Mouse (Mus musculus) cortical plate, adult 2 months (tissue): ENCODE measurements around the gene Fam19a5. TPM values are rescaled to one million over a fixed set of nuclear protein-coding genes. Genes with fewer than 3 reads are reported as not detected.

ENCODE experiments used
- H3K27ac ChIP-seq: fragments of 200-500 bp; 2 replicates; pipeline ENCODE4 v1.5.1; 2012; ENCODE audit warnings: low read length, control low read depth, inconsistent platforms; ENCODE audit not compliant: insufficient read depth
- H3K4me1 ChIP-seq: fragments of 200-500 bp; 2 replicates; pipeline ENCODE4 v1.6.1; 2011; ENCODE audit warnings: low read length; ENCODE audit not compliant: control insufficient read depth, insufficient read depth
- H3K4me3 ChIP-seq: fragments of 200-500 bp; 2 replicates; pipeline ENCODE4 v1.5.1; 2011; ENCODE audit warnings: mild to moderate bottlenecking, low read length, control low read depth; ENCODE audit not compliant: insufficient read depth
- CTCF ChIP-seq: fragments of 200-500 bp; IDR thresholded peaks from 2 replicates; pipeline ENCODE4 v1.5.1; 2011; ENCODE audit warnings: mild to moderate bottlenecking, control low read depth, low read length; ENCODE audit not compliant: insufficient read depth; ENCODE audit errors: extremely low read depth
- POLR2A ChIP-seq: fragments of 200-500 bp; IDR thresholded peaks from 2 replicates; pipeline ENCODE4 v1.6.1; 2011; ENCODE audit warnings: mild to moderate bottlenecking, low read length, control low read depth; ENCODE audit not compliant: insufficient read depth; ENCODE audit errors: extremely low read depth
- polyA plus RNA-seq: library from polyadenylated mRNA; depleted of rRNA; stranded (reverse); fragments of >200 nt; gene quantifications from 2 replicates; pipeline ENCODE4 v1.2.3, GENCODE M21; 2012

Gene Fam19a5
- polyA plus RNA-seq, 1 experiment: 102 TPM

- Histone ChIP-seq H3K4me1 (peaks cover 4% of the 10 kb centered on the region), H3K27ac (no peak overlapping the region), H3K4me3 (no peak overlapping the region)
- TF ChIP-seq CTCF (no peak), POLR2A (no peak)
Measured at GRCm38 (mm10) chr15:87703334-87703733, 159.2 kb downstream of the Fam19a5 start.

GRCm38 (mm10) chr15:87711790-87712189 lies 167.7 kb downstream of the Fam19a5 start:
- no peak for TF ChIP-seq CTCF
- no peak overlapping the region for H3K4me3 ChIP-seq
- no peak overlapping the region for H3K27ac ChIP-seq

GRCm38 (mm10) chr15:87712221-87712620 lies 168.1 kb downstream of the Fam19a5 start:
- Histone ChIP-seq H3K27ac (no peak overlapping the region), H3K4me1 (peaks cover 3% of the 10 kb centered on the region), H3K4me3 (no peak overlapping the region)
- TF ChIP-seq POLR2A (no peak), CTCF (no peak)

More at GRCm38 (mm10) chr15:87711790-87712189, 167.7 kb downstream of the Fam19a5 start:
- H3K4me1 ChIP-seq: peaks cover 3% of the 10 kb centered on the region

- Histone ChIP-seq H3K4me3 (no peak overlapping the region), H3K4me1 (peaks cover 3% of the 10 kb centered on the region), H3K27ac (no peak overlapping the region)
- TF ChIP-seq POLR2A (no peak), CTCF (no peak)
Measured at GRCm38 (mm10) chr15:87715037-87715676, 171.1 kb downstream of the Fam19a5 start.

- Histone ChIP-seq H3K27ac (no peak overlapping the region), H3K4me3 (no peak overlapping the region), H3K4me1 (peaks cover 3% of the 10 kb centered on the region)
- TF ChIP-seq CTCF (no peak), POLR2A (no peak)
Measured at GRCm38 (mm10) chr15:87717056-87717455, 173.0 kb downstream of the Fam19a5 start.

GRCm38 (mm10) chr15:87723455-87723986 lies 179.4 kb downstream of the Fam19a5 start:
- H3K4me3 ChIP-seq: no peak overlapping the region
- H3K27ac ChIP-seq: no peak overlapping the region
- TF ChIP-seq CTCF: no peak
- TF ChIP-seq POLR2A: no peak
- no peaks in the 10 kb centered on the region for H3K4me1 ChIP-seq

- TF ChIP-seq CTCF (no peak), POLR2A (no peak)
- Histone ChIP-seq H3K4me3 (no peak overlapping the region), H3K4me1 (no peaks in the 10 kb centered on the region), H3K27ac (no peak overlapping the region)
Measured at GRCm38 (mm10) chr15:87726657-87727236, 182.6 kb downstream of the Fam19a5 start.

GRCm38 (mm10) chr15:87736345-87736744 lies 192.2 kb downstream of the Fam19a5 start:
- Histone ChIP-seq H3K4me3 (no peak overlapping the region), H3K27ac (no peak overlapping the region), H3K4me1 (no peaks in the 10 kb centered on the region; the same call in 1 of the 2 replicates)
- no peak for TF ChIP-seq CTCF
- TF ChIP-seq POLR2A: no peak

GRCm38 (mm10) chr15:87755482-87755881 lies 211.4 kb downstream of the Fam19a5 start:
- no peak overlapping the region for H3K27ac ChIP-seq
- H3K4me1 ChIP-seq: peaks cover 5% of the 10 kb centered on the region
- no peak for TF ChIP-seq POLR2A
- no peak for TF ChIP-seq CTCF
- H3K4me3 ChIP-seq: no peak overlapping the region

GRCm38 (mm10) chr15:87765876-87766275 lies 221.8 kb downstream of the Fam19a5 start:
- no peak for TF ChIP-seq POLR2A
- TF ChIP-seq CTCF: no peak
- no peaks in the 10 kb centered on the region for H3K4me1 ChIP-seq
- no peak overlapping the region for H3K4me3 ChIP-seq
- no peak overlapping the region for H3K27ac ChIP-seq
